Mouse (Mus musculus) stomach, postnatal 0 days (tissue): ENCODE results near the gene Ptprn2. TPM values are rescaled to one million over a fixed set of nuclear protein-coding genes. Genes with fewer than 3 reads are reported as not detected.
A peak's percentile ranks its signal among the peaks of the same experiment; 100 is the strongest.

ENCODE experiments used
- ATAC-seq: fragments of 200-750 bp; cut with Nextera tagmentation; 2 replicates; pipeline ENCODE4 v1.8.0; 2017; ENCODE audit not compliant: low FRiP score, low TSS enrichment
- DNase-seq: peaks from one replicate; pipeline ENCODE4 v3.0.0-alpha.2; 2016; ENCODE audit warnings: low spot score
- H3K27ac ChIP-seq: fragments of 300-500 bp; sonication (generic); replicated peaks from 2 replicates; pipeline ENCODE4 v1.5.1; 2014; ENCODE audit warnings: mild to moderate bottlenecking, control low read depth
- H3K27me3 ChIP-seq: fragments of 300-500 bp; sonication (generic); 2 replicates; pipeline ENCODE4 v1.6.1; 2014; ENCODE audit warnings: low read length; ENCODE audit not compliant: control insufficient read depth, insufficient read depth
- H3K36me3 ChIP-seq: fragments of 300-500 bp; sonication (generic); 2 replicates; pipeline ENCODE4 v1.6.1; 2014; ENCODE audit warnings: low read length, mixed read lengths; ENCODE audit not compliant: control insufficient read depth, insufficient read depth
- H3K4me1 ChIP-seq: fragments of 300-500 bp; sonication (generic); replicated peaks from 2 replicates; pipeline ENCODE4 v1.6.1; 2014; ENCODE audit warnings: antibody characterized with exemption; ENCODE audit not compliant: control insufficient read depth, insufficient read depth
- H3K4me2 ChIP-seq: fragments of 300-500 bp; sonication (generic); replicated peaks from 2 replicates; pipeline ENCODE4 v1.6.1; 2014; ENCODE audit warnings: low read depth, mild to moderate bottlenecking, control low read depth, moderate library complexity
- H3K4me3 ChIP-seq: fragments of 300-500 bp; sonication (generic); 2 replicates; pipeline ENCODE4 v1.5.1; 2014; ENCODE audit warnings: low read depth, low read length, control low read depth
- H3K9ac ChIP-seq: fragments of 300-500 bp; sonication (generic); 2 replicates; pipeline ENCODE4 v1.6.1; 2014; ENCODE audit warnings: mild to moderate bottlenecking, low read length, control low read depth, mixed read lengths
- H3K9me3 ChIP-seq: fragments of 300-500 bp; sonication (generic); 2 replicates; pipeline ENCODE4 v1.6.1; 2016; ENCODE audit warnings: low read length; ENCODE audit not compliant: control insufficient read depth
- CTCF ChIP-seq: IDR thresholded peaks from 2 replicates; pipeline ENCODE4 v1.5.1; 2016; ENCODE audit warnings: antibody characterized with exemption, low read depth, mild to moderate bottlenecking, moderate library complexity
- EP300 ChIP-seq: optimal IDR thresholded peaks from 2 replicates; pipeline ENCODE3; 2016; ENCODE audit warnings: antibody characterized with exemption
- WGBS: fragments of 180-500 bp; shearing (Covaris S2); extraction: QIAGEN DNeasy Blood & Tissue Kit; methylation state at CpG from one replicate; pipeline ENCODE4 v1.1.7; 2014; 5-methylcytosine and 5-hydroxymethylcytosine counted together
- polyA plus RNA-seq: library from polyadenylated mRNA; unstranded; fragments of >200 nt; fragmentation: Nextera tagmentation; extraction: Ambion mirVana; gene quantifications from 2 replicates; pipeline ENCODE4 v1.2.1, GENCODE M21; 2015

Gene Ptprn2
- polyA plus RNA-seq, 1 experiment from 2014 or later, result 6.0 TPM

DNA sequence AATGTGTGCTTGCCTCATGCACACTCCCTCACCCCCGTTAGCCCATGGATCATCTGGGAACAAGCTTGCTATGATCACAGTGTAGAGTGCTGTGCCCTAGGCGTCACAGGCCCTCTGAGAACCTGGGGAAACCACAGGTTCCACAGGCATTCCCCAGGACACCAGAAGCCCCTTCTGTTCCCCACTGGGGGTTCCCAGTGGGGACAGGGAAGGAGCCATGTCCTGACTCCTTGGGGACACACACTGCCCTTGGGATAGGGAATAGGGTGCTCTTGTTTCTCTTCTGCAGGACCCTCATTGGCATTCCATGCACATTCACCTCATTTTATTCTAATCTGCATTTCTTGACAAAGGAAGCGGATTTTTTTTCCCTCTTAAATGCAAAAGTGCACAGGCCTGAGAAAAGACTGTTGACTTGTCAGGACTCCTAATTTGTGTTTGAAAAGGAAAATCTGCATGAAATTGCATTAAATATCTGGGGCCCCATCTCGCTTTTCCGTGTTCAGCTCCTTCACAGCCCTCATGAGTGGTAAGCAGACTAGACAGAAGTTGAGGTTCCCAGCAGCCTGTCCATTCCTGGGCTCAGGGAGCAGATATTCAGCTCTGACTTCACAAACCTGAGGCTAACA, 542.9 kb downstream of the Ptprn2 start:
- ATAC-seq, result no peak
- H3K36me3 ChIP-seq, result no peaks in the 10 kb centered on the region
- 81% methylated on average over 5 of the region's 5 CpGs for WGBS
- H3K27ac ChIP-seq, result no peak overlapping the region
- no peaks in the 10 kb centered on the region for H3K27me3 ChIP-seq
- no peaks in the 10 kb centered on the region for H3K9me3 ChIP-seq
- TF ChIP-seq EP300 (no peak), CTCF (no peak)
- no peak overlapping the region for H3K9ac ChIP-seq
- H3K4me2 ChIP-seq, result no peak overlapping the region
- DNase-seq, result no peak
- H3K4me3 ChIP-seq, result no peak overlapping the region
- no peaks in the 10 kb centered on the region for H3K4me1 ChIP-seq

DNA sequence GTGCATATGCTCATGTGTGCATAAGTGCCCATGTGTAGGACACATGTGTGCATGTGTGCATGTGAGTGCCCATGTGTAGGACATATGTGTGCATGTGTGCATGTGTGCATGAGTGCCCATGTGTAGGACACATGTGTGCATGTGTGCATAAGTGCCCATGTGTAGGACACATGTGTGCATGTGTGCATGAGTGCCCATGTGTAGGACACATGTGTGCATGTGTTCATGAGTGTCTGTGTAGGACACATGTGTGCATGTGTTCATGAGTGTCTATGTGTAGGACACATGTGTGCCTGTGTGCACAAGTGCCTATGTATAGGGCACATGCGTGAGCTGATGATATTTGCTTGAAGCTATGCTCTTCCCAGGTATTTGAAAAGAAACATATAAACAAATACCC, 547.7 kb downstream of the Ptprn2 start:
- Histone ChIP-seq H3K4me1 (no peaks in the 10 kb centered on the region), H3K9me3 (no peaks in the 10 kb centered on the region), H3K36me3 (no peaks in the 10 kb centered on the region), H3K4me2 (no peak overlapping the region), H3K27ac (no peak overlapping the region), H3K4me3 (no peak overlapping the region), H3K9ac (no peak overlapping the region), H3K27me3 (no peaks in the 10 kb centered on the region)
- no peak for ATAC-seq
- no peak for DNase-seq
- WGBS, result 94% methylated on average over 1 of the region's 1 CpGs
- TF ChIP-seq CTCF (no peak), EP300 (no peak)

DNA sequence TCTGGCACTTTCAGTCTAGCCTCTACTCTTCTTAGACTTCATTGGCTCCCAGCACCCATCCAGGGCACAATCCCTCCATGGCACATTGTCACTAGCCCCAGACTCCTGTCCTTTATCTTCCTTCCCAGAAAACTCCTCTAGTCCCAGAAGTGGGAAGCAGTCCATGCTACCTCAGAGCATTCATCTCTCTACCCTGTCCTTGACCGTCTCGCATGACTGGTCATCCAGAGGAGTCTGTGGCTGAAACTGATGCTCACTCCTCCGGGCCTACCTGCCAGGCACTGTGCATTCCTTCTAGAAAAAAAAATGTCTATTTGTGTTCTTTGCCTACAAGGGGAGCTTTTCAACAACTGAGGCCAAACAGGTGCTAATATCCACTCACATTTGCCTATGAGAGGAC, 549.0 kb downstream of the Ptprn2 start:
- H3K9ac ChIP-seq, result no peak overlapping the region
- no peak for DNase-seq
- H3K4me3 ChIP-seq, result no peak overlapping the region
- H3K27ac ChIP-seq, result no peak overlapping the region
- H3K27me3 ChIP-seq, result no peaks in the 10 kb centered on the region
- TF ChIP-seq CTCF, result no peak
- TF ChIP-seq EP300, result no peak
- H3K36me3 ChIP-seq, result no peaks in the 10 kb centered on the region
- WGBS, result 77% methylated on average over 3 of the region's 3 CpGs
- ATAC-seq, result no peak
- no peak overlapping the region for H3K4me2 ChIP-seq
- no peaks in the 10 kb centered on the region for H3K4me1 ChIP-seq
- H3K9me3 ChIP-seq, result no peaks in the 10 kb centered on the region

DNA sequence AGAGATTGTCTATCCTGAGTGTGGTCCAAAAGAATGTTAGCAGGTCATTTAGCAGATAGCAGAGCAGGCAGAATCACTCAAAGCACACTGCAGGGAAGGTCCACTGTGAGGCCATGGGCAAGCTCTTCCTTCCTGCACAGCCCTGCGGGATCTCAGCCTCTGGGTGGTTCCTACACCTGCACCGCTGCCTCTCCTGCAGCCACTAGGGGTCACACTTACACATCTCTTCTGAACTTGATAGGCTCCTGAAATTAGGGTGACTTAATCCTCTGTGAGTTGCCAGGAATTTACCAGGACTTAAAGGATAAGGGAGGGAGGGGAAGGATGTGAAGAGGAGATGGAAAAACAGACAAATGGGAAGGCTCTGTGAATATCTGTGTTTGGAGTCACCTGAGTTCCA, 549.7 kb downstream of the Ptprn2 start:
- no peaks in the 10 kb centered on the region for H3K36me3 ChIP-seq
- no peaks in the 10 kb centered on the region for H3K9me3 ChIP-seq
- TF ChIP-seq EP300 (no peak), CTCF (peak; percentile 84)
- DNase-seq (peak; percentile 58), ATAC-seq (0 out of 2 replicates have a peak, but pooled peaks have one; percentile 42)
- WGBS, result 0% methylated on average over 2 of the region's 2 CpGs
- H3K9ac ChIP-seq, result no peak overlapping the region
- no peak overlapping the region for H3K4me3 ChIP-seq
- no peaks in the 10 kb centered on the region for H3K4me1 ChIP-seq
- no peak overlapping the region for H3K4me2 ChIP-seq
- no peaks in the 10 kb centered on the region for H3K27me3 ChIP-seq
- H3K27ac ChIP-seq, result no peak overlapping the region

DNA sequence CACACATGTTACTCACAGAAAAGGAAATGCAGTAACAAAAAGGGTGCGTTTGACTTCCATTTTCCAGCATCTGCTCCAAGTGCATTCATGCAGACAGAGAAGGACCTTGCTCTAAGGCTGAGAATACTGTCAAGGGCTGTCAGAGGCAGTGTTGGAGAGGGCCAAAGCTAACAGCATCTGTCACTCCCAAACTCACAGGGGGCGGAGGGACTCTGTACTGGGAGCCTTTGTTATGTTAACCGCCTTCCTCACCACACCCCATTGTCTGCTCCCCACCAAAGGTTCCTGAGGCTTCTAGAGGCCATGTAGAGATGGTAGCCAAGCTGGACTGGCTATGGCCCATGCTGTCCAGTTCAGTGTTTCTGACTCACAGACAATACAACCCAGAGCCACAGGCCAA, 553.9 kb downstream of the Ptprn2 start:
- WGBS, result 51% methylated on average over 3 of the region's 3 CpGs
- Histone ChIP-seq H3K9me3 (no peaks in the 10 kb centered on the region), H3K4me2 (no peak overlapping the region), H3K27me3 (no peaks in the 10 kb centered on the region), H3K36me3 (no peaks in the 10 kb centered on the region), H3K27ac (no peak overlapping the region), H3K4me1 (no peaks in the 10 kb centered on the region), H3K9ac (no peak overlapping the region), H3K4me3 (no peak overlapping the region)
- DNase-seq (no peak), ATAC-seq (no peak)
- TF ChIP-seq CTCF, result no peak
- TF ChIP-seq EP300, result no peak

DNA sequence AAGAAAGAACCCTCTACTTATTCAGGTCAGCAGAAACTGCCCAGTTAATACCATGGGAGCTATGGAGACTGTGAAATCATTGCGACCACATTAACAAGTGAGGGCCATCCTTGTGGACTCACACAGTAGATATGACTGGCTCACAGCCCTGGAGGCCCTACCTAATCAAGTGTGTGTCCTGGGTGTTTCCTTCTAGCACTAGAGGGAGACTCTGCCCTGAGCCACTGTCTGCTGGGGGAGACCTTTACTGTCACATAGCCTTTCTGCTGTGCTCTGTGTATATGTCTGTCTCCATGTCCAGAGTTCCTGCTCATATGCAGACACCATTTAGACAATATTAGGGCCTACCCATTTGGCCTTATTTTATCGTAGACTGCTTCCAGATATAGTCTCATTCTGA, 555.9 kb downstream of the Ptprn2 start:
- no peaks in the 10 kb centered on the region for H3K9me3 ChIP-seq
- H3K4me2 ChIP-seq, result no peak overlapping the region
- no peak overlapping the region for H3K4me3 ChIP-seq
- no peak overlapping the region for H3K27ac ChIP-seq
- no peaks in the 10 kb centered on the region for H3K4me1 ChIP-seq
- H3K36me3 ChIP-seq, result no peaks in the 10 kb centered on the region
- H3K9ac ChIP-seq, result no peak overlapping the region
- ATAC-seq (no peak), DNase-seq (no peak)
- no peaks in the 10 kb centered on the region for H3K27me3 ChIP-seq
- TF ChIP-seq EP300 (no peak), CTCF (peak; percentile 10; the same call in 1 of the 2 replicates)
- WGBS, result 93% methylated on average over 2 of the region's 2 CpGs
